ENCODE assay signal across 27 mouse cellular contexts in the genomic region with DNA sequence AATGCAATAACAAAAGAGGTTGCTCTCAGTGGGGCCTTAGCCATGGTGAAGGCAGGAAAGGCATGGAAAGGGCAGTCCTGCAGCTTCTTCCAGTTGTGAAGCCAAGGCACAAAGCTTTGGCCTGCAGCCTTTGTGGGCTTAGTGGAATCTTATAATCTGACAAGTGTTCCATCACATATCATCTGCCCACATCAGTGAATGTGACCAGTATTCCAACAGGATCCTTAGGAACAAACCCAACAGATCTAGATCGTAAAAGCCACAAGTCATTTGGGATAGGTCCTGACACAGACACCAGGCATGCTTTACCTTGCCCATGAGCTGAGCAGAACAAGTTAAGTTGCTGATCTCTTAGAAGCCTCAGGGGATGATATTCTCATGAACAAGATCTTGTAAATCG.
"Had no signal": no experiment of that assay in that cellular context is flagged by ENCODE, and none has a peak within 500 bp of the region (broad histone marks: within the 10 kb centered on the region; RNA-seq: fewer than 3 reads in every experiment).

No protein-coding gene starts in this region.

- H3K27ac ChIP-seq: embryonic facial prominence, embryonic 10.5 days; embryonic facial prominence, embryonic 12.5 days; embryonic facial prominence, embryonic 13.5 days; embryonic facial prominence, embryonic 15.5 days; forebrain, embryonic 10.5 days; forebrain, embryonic 12.5 days; forebrain, embryonic 13.5 days; forebrain, embryonic 15.5 days; gastrocnemius, adult 2 months; heart, embryonic 10.5 days had no signal

- H3K27me3 ChIP-seq: embryonic facial prominence, embryonic 12.5 days; embryonic facial prominence, embryonic 13.5 days; embryonic facial prominence, embryonic 15.5 days; forebrain, embryonic 13.5 days; forebrain, embryonic 15.5 days had no signal

- H3K9ac ChIP-seq: embryonic facial prominence, embryonic 12.5 days; embryonic facial prominence, embryonic 13.5 days; embryonic facial prominence, embryonic 15.5 days; forebrain, embryonic 12.5 days; forebrain, embryonic 13.5 days; forebrain, embryonic 15.5 days; forebrain, postnatal 0 days had no signal

- H3K4me3 ChIP-seq: embryonic facial prominence, embryonic 10.5 days; embryonic facial prominence, embryonic 12.5 days; embryonic facial prominence, embryonic 13.5 days; embryonic facial prominence, embryonic 15.5 days; erythroblast, embryonic 14.5 days; forebrain, embryonic 10.5 days; forebrain, embryonic 12.5 days; forebrain, embryonic 13.5 days; forebrain, embryonic 15.5 days; gastrocnemius, adult 2 months; heart, embryonic 10.5 days had no signal

- DNase-seq: cerebellum, adult 2 months; cerebellum, adult 8-10 months; cerebellum, adult 9-10 months; cerebellum, adult 9-11 months; cerebellum, postnatal 10 days; cerebellum, postnatal 14 days; cerebellum, postnatal 25 days; cerebellum, postnatal 36 days; embryo, embryonic 11 days; forebrain, postnatal 0 days; gastrocnemius, adult 2 months; gastrocnemius, postnatal 10 days; gastrocnemius, postnatal 14 days; gastrocnemius, postnatal 25 days; gastrocnemius, postnatal 36 days; heart, adult 11 months; heart, adult 18-20 months had no signal

- H3K36me3 ChIP-seq: embryonic facial prominence, embryonic 10.5 days; embryonic facial prominence, embryonic 12.5 days; embryonic facial prominence, embryonic 13.5 days; embryonic facial prominence, embryonic 15.5 days; forebrain, embryonic 12.5 days; forebrain, embryonic 15.5 days; heart, embryonic 10.5 days had no signal

- H3K4me1 ChIP-seq: embryonic facial prominence, embryonic 12.5 days; embryonic facial prominence, embryonic 13.5 days; embryonic facial prominence, embryonic 15.5 days; heart, embryonic 10.5 days had no signal
